Mouse (Mus musculus) midbrain, embryonic 14.5 days (tissue): ENCODE data around the gene C1ql4. TPM values are rescaled to one million over a fixed set of nuclear protein-coding genes. Genes with fewer than 3 reads are reported as not detected.
A peak's percentile ranks its signal among the peaks of the same experiment; 100 is the strongest.
"Not testable (repeated sequence)": the region's sequence is repeated elsewhere in the genome, so short reads cannot be mapped to it uniquely, and the experiment has no call there.

Experiments used
- ATAC-seq: fragments of 200-750 bp; cut with Nextera tagmentation; 2 replicates; pipeline ENCODE4 v1.8.0; 2017; ENCODE audit warnings: moderate number of reproducible peaks, moderate library complexity; ENCODE audit not compliant: low FRiP score, low TSS enrichment
- DNase-seq: peaks from one replicate; pipeline ENCODE4 v3.0.0-alpha.2; 2015
- H3K27ac ChIP-seq: fragments of 300-500 bp; sonication (generic); replicated peaks from 2 replicates; pipeline ENCODE4 v1.5.1; 2014; ENCODE audit warnings: mild to moderate bottlenecking, low read depth, low read length, moderate library complexity
- H3K27me3 ChIP-seq: fragments of 300-500 bp; sonication (generic); 2 replicates; pipeline ENCODE4 v1.6.1; 2014; ENCODE audit warnings: low read length, control low read depth, mixed read lengths; ENCODE audit not compliant: control insufficient read depth, insufficient read depth
- H3K36me3 ChIP-seq: fragments of 300-500 bp; sonication (generic); 2 replicates; pipeline ENCODE4 v1.6.1; 2014; ENCODE audit warnings: low read length, control low read depth; ENCODE audit not compliant: control insufficient read depth, insufficient read depth
- H3K4me1 ChIP-seq: fragments of 300-500 bp; sonication (generic); 2 replicates; pipeline ENCODE4 v1.6.1; 2014; ENCODE audit warnings: mild to moderate bottlenecking, antibody characterized with exemption, low read length, control low read depth; ENCODE audit not compliant: control insufficient read depth, insufficient read depth
- H3K4me2 ChIP-seq: fragments of 300-500 bp; sonication (generic); 2 replicates; pipeline ENCODE4 v1.6.1; 2014; ENCODE audit warnings: mild to moderate bottlenecking, low read length, moderate library complexity
- H3K4me3 ChIP-seq: fragments of 300-500 bp; sonication (generic); replicated peaks from 2 replicates; pipeline ENCODE4 v1.5.1; 2014; ENCODE audit warnings: low read depth, low read length
- H3K9ac ChIP-seq: fragments of 300-500 bp; sonication (generic); replicated peaks from 2 replicates; pipeline ENCODE4 v1.6.1; 2014; ENCODE audit warnings: mild to moderate bottlenecking, low read length, moderate library complexity
- H3K9me3 ChIP-seq: fragments of 300-500 bp; sonication (generic); 2 replicates; pipeline ENCODE4 v1.6.1; 2016; ENCODE audit warnings: low read length, control low read depth, mixed read lengths; ENCODE audit not compliant: control insufficient read depth
- WGBS: fragments of 180-500 bp; shearing (Covaris S2); extraction: QIAGEN DNeasy Blood & Tissue Kit; methylation state at CpG from one replicate; pipeline ENCODE4 v1.1.7; 2014; 5-methylcytosine and 5-hydroxymethylcytosine counted together
- polyA plus RNA-seq: library from polyadenylated mRNA; unstranded; fragments of >200 nt; fragmentation: Nextera tagmentation; extraction: Ambion mirVana; gene quantifications from 2 replicates; pipeline ENCODE4 v1.2.1, GENCODE M21; 2014

The C1ql4 gene
- polyA plus RNA-seq, 1 experiment from 2014 or later, result 13.2 TPM

DNA sequence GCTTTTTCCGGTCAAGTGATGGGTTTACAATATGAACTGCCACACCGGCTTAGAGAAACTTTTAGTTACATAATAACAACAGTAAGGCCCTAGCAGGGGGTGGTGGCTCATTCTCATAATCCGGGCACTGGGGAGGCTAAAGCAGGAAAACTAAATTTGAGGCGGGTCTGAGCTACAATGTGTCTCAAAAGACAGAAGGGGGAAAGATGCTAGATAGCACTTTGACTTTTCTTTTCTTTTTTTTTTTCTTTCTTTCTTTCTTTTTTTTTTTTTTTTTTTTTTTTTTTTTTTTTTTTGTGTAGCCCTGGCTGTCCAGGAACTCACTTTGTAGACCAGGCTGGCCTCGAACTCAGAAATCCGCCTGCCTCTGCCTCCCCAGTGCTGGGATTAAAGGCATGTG is 41.9 kb downstream of the C1ql4 start:
- not testable (repeated sequence) for H3K4me2 ChIP-seq, H3K4me3 ChIP-seq, H3K27ac ChIP-seq, H3K4me1 ChIP-seq, ATAC-seq, H3K9ac ChIP-seq, H3K9me3 ChIP-seq, DNase-seq, H3K27me3 ChIP-seq, H3K36me3 ChIP-seq
- 75% methylated on average over 6 of the region's 6 CpGs for WGBS

DNA sequence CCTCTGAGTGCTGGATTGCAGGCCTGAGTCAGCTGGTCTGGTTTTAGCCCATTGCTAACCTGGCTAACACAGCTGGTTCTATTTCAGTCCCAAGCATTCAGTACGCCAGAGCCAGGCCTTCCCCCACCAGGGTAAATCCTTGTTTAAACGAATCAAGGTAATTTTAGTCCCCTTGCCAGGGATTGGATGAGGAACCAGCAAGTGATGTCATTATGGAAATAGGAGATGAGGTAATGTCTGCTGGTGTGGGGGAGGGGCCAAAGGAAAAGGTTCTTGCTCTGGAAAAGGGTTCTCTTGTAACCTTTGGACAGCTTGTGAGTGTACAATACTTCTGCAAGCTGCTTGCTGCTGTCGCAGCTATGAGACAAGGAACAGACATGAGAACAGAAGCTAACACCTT is 42.8 kb downstream of the C1ql4 start:
- Histone ChIP-seq H3K27ac (no peak overlapping the region), H3K4me2 (no peak overlapping the region), H3K4me1 (peaks cover 4% of the 10 kb centered on the region; the same call in 1 of the 2 replicates), H3K27me3 (no peaks in the 10 kb centered on the region), H3K36me3 (no peaks in the 10 kb centered on the region), H3K9me3 (no peaks in the 10 kb centered on the region), H3K9ac (no peak overlapping the region), H3K4me3 (no peak overlapping the region)
- WGBS, result 65% methylated on average over 3 of the region's 3 CpGs
- peak; percentile 15 for DNase-seq
- ATAC-seq, result no peak

DNA sequence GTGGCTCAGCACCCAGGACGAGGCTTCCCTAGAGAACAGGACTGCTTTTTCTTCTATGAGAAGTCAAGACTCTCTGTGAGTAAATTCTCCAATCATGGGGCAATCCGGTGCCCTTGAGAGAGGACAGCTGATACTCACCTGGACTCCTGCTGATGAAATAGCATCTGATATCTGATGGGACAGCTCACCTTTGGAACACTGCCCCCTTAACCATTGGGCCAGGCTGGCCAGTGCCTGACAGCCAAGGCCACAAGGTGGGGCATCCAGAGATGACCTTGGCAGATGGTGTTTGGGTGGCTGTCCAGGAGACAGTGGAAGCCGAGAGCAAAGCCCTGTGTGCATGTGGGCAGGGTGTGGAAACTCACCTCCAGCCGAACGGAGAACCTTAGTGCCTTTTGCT is 45.3 kb downstream of the C1ql4 start:
- H3K4me3 ChIP-seq, result no peak overlapping the region
- ATAC-seq, result no peak

DNA sequence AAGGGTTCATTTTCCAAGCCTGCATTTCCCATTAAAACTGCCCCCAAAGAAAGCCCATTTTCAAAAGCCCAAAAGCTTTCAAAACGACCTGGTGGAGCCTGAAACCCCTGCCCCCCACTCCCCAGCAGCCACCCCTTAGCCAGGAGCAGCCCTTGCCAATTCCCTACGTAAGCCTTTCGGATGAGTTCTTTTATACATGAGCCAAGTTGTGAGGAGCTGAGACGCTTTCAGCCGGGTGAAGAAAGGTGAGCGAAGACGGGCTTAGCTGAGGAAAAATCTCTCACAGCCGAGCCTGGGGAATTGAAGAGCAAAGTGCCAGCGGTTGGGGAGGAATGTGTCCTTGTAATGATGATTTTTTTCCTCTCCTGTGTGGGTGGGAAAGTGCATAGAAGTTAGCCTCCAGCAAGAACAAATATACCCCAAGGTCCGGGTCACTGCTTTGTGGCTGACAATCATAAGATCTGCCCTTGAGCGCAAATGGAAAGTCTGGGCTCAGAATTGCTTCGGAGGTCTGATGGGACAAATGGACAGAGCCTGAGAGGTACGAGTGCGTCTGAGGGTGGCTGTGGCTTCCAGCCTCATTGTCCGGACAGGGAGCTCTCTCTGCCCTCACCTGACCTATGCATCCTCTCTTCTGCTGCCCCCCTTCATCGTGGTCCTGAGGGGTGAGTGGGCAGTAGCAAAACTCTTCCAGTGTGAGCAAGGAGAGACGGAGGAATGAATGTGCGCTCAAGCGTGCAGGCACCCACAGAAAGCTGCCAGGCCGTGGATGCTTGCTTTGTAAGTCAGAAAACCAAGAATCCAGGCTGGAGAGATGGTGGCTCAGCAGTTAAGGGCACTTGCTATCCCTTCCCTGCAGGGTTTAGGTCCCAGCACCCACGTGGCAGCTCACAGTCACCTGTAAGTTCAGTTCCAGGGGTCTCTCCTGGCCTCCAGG is 46.4 kb downstream of the C1ql4 start:
- Histone ChIP-seq H3K27ac (no peak overlapping the region), H3K4me1 (peaks cover 4% of the 10 kb centered on the region; the same call in 1 of the 2 replicates), H3K4me2 (no peak overlapping the region), H3K27me3 (no peaks in the 10 kb centered on the region), H3K9ac (no peak overlapping the region), H3K9me3 (no peaks in the 10 kb centered on the region), H3K4me3 (no peak overlapping the region), H3K36me3 (no peaks in the 10 kb centered on the region)
- DNase-seq (peak; percentile 46), ATAC-seq (no peak)
- WGBS, result 36% methylated on average over 21 of the region's 21 CpGs

More for the DNA sequence above, 45.3 kb downstream of the C1ql4 start:
- WGBS, result 85% methylated on average over 5 of the region's 5 CpGs
- Histone ChIP-seq H3K36me3 (no peaks in the 10 kb centered on the region), H3K4me2 (no peak overlapping the region), H3K9me3 (no peaks in the 10 kb centered on the region), H3K9ac (no peak overlapping the region), H3K4me1 (peaks cover 4% of the 10 kb centered on the region; the same call in 1 of the 2 replicates), H3K27me3 (no peaks in the 10 kb centered on the region), H3K27ac (no peak overlapping the region)
- DNase-seq, result no peak

DNA sequence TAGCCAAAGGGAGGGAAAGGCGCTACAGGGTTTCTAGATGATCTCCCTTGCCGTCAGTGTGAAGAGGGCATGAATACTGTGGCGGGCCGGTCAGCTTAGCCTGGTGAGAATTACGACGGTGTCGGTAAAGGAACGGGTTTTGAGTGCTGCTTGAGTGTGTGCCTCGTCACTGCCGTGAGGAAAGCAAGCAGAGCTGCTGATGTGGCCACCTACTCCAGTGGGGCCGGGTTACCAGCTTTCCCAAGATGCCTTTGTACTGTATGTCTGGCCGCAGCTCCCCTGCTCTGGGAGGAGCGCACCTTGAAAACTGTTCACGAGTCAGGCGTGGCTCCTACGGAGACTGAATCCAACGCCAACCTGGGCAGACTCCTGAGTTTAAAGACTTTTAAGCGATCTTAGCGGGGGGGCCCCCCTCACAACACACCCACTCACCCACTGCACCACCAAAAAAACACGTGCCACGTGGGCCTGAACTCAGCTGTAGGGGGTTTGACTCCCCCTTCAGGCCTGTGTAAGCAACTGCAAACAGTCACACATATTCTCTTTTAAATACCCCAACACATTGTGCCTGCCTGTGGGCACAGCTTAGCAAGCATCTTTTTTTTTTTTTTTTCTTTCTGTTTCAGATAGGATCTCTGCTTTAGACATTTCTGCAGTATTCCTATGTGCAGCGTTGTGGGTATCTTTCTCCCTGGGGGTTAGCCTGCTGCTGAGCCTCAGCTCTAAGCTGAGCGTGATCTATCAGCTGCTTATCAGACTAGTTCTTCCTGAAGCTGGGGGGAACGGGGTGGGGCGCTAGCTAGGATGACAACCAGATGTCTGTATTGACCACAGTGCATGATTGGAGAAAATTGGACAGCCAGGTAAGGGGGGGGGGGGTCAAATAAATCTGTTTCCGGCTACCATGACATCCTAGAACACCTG is 47.4 kb downstream of the C1ql4 start:
- WGBS, result 71% methylated on average over 26 of the region's 26 CpGs
- ATAC-seq (no peak), DNase-seq (no peak)
- no peak overlapping the region for H3K4me2 ChIP-seq
- no peaks in the 10 kb centered on the region for H3K36me3 ChIP-seq
- H3K9me3 ChIP-seq, result no peaks in the 10 kb centered on the region
- no peak overlapping the region for H3K9ac ChIP-seq
- no peaks in the 10 kb centered on the region for H3K27me3 ChIP-seq
- H3K4me1 ChIP-seq, result peaks cover 4% of the 10 kb centered on the region; the same call in 1 of the 2 replicates
- no peak overlapping the region for H3K4me3 ChIP-seq
- H3K27ac ChIP-seq, result no peak overlapping the region

DNA sequence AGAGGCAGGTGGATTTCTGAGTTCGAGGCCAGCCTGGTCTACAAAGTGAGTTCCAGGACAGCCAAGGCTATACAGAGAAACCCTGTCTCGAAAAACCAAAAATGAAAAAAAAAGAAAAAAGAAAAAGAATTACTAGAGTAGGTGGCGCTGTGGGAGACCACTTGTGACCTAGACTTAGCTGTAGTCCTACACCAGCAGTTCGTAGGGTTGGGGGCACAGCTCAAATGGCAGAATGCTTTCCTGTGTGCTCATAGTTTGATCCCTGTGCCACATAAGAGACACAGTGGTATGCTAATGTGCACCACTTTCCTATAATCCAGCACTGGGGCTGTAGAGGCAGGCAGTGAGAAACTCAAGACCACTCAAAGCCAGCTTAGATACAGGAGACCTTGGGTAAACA is 48.3 kb downstream of the C1ql4 start:
- peaks cover 4% of the 10 kb centered on the region; the same call in 1 of the 2 replicates for H3K4me1 ChIP-seq
- H3K9me3 ChIP-seq, result no peaks in the 10 kb centered on the region
- H3K27me3 ChIP-seq, result no peaks in the 10 kb centered on the region
- H3K27ac ChIP-seq, result no peak overlapping the region
- DNase-seq (no peak), ATAC-seq (no peak)
- H3K36me3 ChIP-seq, result no peaks in the 10 kb centered on the region
- H3K4me3 ChIP-seq, result no peak overlapping the region
- WGBS, result 87% methylated on average over 4 of the region's 4 CpGs
- no peak overlapping the region for H3K4me2 ChIP-seq
- no peak overlapping the region for H3K9ac ChIP-seq

DNA sequence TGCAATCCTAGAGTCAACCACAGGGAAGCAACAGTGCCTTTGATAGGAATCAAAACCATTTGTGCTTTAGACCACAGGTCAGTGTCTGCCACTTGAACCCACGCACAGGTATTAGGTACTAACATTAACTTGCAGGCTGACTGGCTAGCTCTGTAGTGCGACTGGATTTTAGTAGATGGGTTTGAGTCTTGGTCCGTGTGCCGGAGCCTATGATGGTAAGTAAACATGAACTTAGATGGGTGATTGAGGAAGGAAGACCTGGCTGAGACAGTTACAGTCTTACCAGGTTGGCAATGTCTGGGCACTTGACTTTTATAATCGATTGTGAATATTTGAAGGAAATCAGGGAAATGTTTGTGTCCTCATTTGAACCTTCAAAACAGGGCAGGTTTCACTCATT is 48.8 kb downstream of the C1ql4 start:
- Histone ChIP-seq H3K27me3 (no peaks in the 10 kb centered on the region), H3K4me3 (no peak overlapping the region), H3K4me2 (no peak overlapping the region), H3K36me3 (no peaks in the 10 kb centered on the region), H3K9ac (no peak overlapping the region), H3K9me3 (no peaks in the 10 kb centered on the region), H3K27ac (no peak overlapping the region), H3K4me1 (peaks cover 4% of the 10 kb centered on the region; the same call in 1 of the 2 replicates)
- no peak for ATAC-seq
- 92% methylated on average over 5 of the region's 5 CpGs for WGBS
- no peak for DNase-seq

DNA sequence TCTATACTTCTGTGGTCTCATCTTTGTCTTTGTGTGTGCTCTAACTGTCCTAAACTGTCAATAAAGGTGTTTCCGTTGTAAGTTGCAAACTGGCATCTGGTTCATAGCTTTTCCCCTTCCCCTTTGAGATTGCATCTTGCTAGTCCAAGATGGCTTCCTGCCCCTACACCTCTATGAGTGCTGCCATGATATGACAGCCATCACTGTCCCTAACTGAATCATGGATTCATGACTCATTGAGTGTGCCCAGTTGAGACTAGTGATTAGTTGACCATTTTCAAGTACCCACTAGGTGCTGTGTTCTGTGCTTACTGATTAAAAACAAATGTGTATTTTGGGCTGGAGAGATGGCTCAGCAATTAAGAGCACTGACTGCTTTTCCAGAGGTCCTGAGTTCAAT is 49.6 kb downstream of the C1ql4 start:
- no peak for DNase-seq
- H3K27ac ChIP-seq, result no peak overlapping the region
- H3K9me3 ChIP-seq, result no peaks in the 10 kb centered on the region
- H3K36me3 ChIP-seq, result no peaks in the 10 kb centered on the region
- no peaks in the 10 kb centered on the region for H3K27me3 ChIP-seq
- peaks cover 4% of the 10 kb centered on the region; the same call in 1 of the 2 replicates for H3K4me1 ChIP-seq
- no peak overlapping the region for H3K4me3 ChIP-seq
- no peak overlapping the region for H3K4me2 ChIP-seq
- WGBS, result 89% methylated on average over 1 of the region's 1 CpGs
- H3K9ac ChIP-seq, result no peak overlapping the region
- ATAC-seq, result no peak
